Mouse (Mus musculus): ENCODE results near the gene Zfp36l3. TPM values are rescaled to one million over a fixed set of nuclear protein-coding genes. Genes with fewer than 3 reads are reported as not detected.
"Not testable (repeated sequence)": the region's sequence is repeated elsewhere in the genome, so short reads cannot be mapped to it uniquely, and the experiment has no call there.

Gene Zfp36l3
- total RNA-seq (2014; fragmentation: Nextera tagmentation): not detected in 2 replicates
- not detected in 2 replicates for total RNA-seq (2017)

DNA sequence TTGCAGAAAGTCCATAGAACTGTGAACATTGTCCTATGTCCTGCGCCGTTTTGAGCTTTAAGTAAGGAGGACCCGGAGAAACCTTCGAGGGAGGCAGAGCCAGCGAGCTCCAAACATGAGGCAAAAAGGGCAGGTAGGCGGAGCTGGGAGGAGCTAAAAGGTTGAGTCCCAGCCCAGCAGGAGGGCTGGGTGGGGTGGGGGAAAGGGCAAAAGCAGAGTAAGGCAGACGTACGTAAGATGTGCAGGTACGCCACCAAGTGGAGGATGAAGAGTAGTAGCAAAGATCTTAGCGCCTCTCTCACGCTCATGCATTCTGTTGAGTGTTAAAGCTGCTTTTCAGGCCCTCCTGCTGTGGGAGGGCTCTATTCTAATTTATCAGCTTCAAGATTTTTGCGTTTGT, at the start of gene Zfp36l3:
Zfp36l3 (minus strand) TSS at position 119 of the 400 bp plus-strand sequence.
- ATAC-seq (replicated peaks; ENCODE audit: low FRiP score, low TSS enrichment, poor library complexity, severe bottlenecking): no peak

DNA sequence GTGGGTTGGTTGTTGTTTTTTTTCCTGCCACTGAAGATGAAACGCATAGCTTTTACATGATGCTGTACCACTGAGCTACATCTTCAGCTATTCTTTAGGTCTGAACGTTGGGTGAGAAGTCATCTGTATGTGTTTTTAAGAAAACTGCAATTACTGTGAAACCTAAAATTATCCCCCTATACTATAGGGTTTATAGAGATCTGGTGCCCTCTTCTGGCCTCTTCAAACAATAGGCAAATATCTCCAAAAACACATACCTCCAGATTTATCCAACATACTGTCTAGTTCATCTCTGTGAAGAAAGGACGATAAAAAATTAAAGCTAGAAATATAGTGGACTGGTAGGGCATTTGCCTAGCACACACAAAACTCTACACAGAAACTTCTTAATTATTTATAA, 22.9 kb upstream of the Zfp36l3 start:
- ATAC-seq (replicated peaks; ENCODE audit: low FRiP score, low TSS enrichment, poor library complexity, severe bottlenecking): no peak

DNA sequence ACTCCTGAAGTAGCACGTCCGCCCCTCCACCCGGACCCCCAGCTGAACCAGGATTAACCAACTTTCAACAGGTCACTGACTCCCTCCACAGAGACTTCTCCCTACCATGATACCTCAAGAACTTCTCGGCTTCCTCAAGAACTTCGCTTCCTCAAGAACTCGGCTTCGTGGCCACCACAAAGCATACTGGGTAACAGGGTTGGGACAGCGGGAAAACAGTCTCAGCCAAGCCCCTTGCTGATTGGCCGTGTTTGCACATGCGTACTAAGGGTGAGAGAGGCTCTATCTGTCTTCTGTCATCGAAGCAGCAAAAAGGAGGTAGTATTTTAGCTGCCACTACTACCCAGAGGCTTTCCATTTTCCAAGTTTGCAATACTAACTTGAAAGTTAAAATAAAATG, 21.3 kb upstream of the Zfp36l3 start, which contains the start of gene Xlr:
Xlr (minus strand) TSS at position 188 of the 400 bp plus-strand sequence.
- not testable (repeated sequence) for ATAC-seq (replicated peaks; ENCODE audit: low FRiP score, low TSS enrichment, poor library complexity, severe bottlenecking)

DNA sequence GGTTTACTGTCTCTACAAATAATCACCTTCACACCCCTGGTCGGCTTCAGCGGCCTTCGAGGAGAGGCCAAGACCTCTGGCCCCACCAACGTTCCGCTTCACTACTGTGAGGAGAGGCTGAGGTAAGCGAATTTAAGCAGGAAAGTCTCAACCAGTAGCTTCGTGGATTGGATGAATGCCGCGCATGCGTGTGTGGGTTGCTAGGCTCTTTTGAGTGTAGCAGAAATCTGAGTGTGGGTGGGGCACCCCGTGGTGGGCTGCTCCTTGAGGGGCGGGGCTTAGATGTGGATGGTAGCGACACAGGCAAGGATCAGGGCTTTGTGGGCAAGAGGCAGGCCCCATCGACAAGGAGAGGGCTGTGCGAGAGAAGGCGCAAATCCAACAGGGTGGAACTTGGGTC, 18.5 kb downstream of the Zfp36l3 start, which contains the start of gene 1700013H16Rik:
1700013H16Rik (minus strand) TSS at position 96 of the 400 bp plus-strand sequence.
- ATAC-seq (replicated peaks; ENCODE audit: low FRiP score, low TSS enrichment, poor library complexity, severe bottlenecking): no peak

DNA sequence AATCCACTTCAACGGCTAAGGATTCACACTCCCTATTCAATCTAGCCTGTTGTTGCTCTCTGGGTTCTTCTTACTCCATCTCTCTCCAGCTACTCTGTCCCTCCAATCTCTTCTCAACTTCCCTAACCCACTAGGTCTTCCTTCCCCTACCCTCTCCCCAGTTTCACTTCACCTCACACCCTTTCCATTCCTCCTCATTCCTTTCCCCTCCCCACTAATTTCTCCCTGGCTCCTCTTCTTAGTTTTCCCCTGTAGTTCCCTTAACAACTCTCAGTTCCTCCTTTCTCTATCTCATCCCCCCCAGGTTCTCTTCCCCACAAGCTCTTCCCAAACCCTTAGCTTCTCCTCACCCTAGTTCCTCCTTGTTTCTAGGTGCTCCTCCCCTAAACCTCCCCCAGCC, 23.3 kb downstream of the Zfp36l3 start:
- ATAC-seq (replicated peaks; ENCODE audit: low FRiP score, low TSS enrichment, poor library complexity, severe bottlenecking): no peak

DNA sequence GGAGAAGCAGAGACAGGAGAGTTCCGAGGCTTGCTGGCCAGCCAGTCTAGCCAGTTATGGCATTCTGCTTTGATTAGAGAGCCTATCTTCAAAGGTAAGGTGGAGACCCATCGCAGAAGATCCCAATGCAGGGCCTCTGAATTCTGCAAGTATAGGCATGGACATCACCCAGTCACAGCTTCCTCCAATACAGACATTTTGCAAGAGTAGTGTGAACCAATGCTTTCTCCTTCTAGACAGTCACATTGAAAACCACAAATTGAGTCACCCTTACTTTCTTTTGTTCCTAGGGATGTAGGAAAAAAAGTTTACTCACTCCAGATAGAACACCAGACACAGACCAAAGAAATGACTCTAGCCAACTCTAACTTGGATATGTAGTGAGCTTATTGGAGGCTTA, 47.2 kb downstream of the Zfp36l3 start:
- no peak for ATAC-seq (replicated peaks; ENCODE audit: low FRiP score, low TSS enrichment, poor library complexity, severe bottlenecking)

DNA sequence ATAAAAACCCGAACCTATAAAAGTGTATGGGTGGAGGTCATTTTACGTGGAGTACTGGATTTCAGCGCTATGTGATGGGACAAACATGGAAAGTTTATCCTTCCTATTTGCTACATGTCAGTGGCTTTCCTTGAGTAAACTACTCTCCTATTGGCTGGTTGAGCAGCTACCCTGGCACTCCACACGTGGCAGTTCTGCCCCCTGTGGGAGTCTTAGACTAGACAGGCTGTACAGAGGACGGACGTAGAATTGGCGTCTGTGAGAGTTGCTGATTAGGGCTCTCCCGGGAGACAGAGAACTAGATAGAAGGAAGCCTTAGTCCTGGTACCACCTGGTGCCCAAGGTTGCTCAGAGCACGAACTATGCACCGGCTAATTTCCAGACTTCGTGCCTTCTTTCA, 51.6 kb downstream of the Zfp36l3 start, which contains the start of gene 4930502E18Rik:
4930502E18Rik (plus strand) TSS at position 231 of the 400 bp plus-strand sequence.
- no peak for ATAC-seq (replicated peaks; ENCODE audit: low FRiP score, low TSS enrichment, poor library complexity, severe bottlenecking)

Other genes with a start within 250 kb of the Zfp36l3 start
- gene Rtl8c, start 168.4 kb downstream of the Zfp36l3 start, total RNA-seq (2014; fragmentation: Nextera tagmentation): not detected in 2 replicates
- 11.2 TPM in 1 of 2 replicates, not detected in the other for gene Rtl8c, start 168.4 kb downstream of the Zfp36l3 start, total RNA-seq (2017)
- gene Gm14597, start 167.4 kb downstream of the Zfp36l3 start, total RNA-seq (2014; fragmentation: Nextera tagmentation): not detected in 2 replicates
- not detected in 2 replicates for gene Gm14597, start 167.4 kb downstream of the Zfp36l3 start, total RNA-seq (2017)
- gene Rtl8a, start 132.7 kb downstream of the Zfp36l3 start, total RNA-seq (2014; fragmentation: Nextera tagmentation): 6.0 and 10.0 TPM in 2 replicates
- gene Rtl8a, start 132.7 kb downstream of the Zfp36l3 start, total RNA-seq (2017): 5.1 and 6.7 TPM in 2 replicates
- gene Rtl8b, start 106.0 kb downstream of the Zfp36l3 start, total RNA-seq (2014; fragmentation: Nextera tagmentation): 4.1 and 14.3 TPM in 2 replicates
- gene Rtl8b, start 106.0 kb downstream of the Zfp36l3 start, total RNA-seq (2017): 0.14 and 0.65 TPM in 2 replicates
- gene 4930502E18Rik, start 51.6 kb downstream of the Zfp36l3 start, total RNA-seq (2014; fragmentation: Nextera tagmentation): not detected in 2 replicates
- gene 4930502E18Rik, start 51.6 kb downstream of the Zfp36l3 start, total RNA-seq (2017): not detected in 2 replicates
- not detected in 2 replicates for gene 1700013H16Rik, start 18.6 kb downstream of the Zfp36l3 start, total RNA-seq (2014; fragmentation: Nextera tagmentation)
- not detected in 2 replicates for gene 1700013H16Rik, start 18.6 kb downstream of the Zfp36l3 start, total RNA-seq (2017)
- gene Xlr, start 21.3 kb upstream of the Zfp36l3 start, total RNA-seq (2014; fragmentation: Nextera tagmentation): 3.8 TPM in 1 of 2 replicates, not detected in the other
- 3.9 and 6.0 TPM in 2 replicates for gene Xlr, start 21.3 kb upstream of the Zfp36l3 start, total RNA-seq (2017)